Mouse (Mus musculus) layer of hippocampus, adult 8-10 months (tissue): ENCODE measurements at regions not wholly inside any gene's neighbourhood (a gene's known extent, or its start where the extent isn't known, plus 50 kb on each side); places are given as distances from the start of the nearest gene placed in this dataset.

Experiments used
- DNase-seq, 2 experiments: peaks; one replicate each; pipeline ENCODE4 v3.0.0; 2022; ENCODE audit warnings: low spot score in 2 of 2

DNA sequence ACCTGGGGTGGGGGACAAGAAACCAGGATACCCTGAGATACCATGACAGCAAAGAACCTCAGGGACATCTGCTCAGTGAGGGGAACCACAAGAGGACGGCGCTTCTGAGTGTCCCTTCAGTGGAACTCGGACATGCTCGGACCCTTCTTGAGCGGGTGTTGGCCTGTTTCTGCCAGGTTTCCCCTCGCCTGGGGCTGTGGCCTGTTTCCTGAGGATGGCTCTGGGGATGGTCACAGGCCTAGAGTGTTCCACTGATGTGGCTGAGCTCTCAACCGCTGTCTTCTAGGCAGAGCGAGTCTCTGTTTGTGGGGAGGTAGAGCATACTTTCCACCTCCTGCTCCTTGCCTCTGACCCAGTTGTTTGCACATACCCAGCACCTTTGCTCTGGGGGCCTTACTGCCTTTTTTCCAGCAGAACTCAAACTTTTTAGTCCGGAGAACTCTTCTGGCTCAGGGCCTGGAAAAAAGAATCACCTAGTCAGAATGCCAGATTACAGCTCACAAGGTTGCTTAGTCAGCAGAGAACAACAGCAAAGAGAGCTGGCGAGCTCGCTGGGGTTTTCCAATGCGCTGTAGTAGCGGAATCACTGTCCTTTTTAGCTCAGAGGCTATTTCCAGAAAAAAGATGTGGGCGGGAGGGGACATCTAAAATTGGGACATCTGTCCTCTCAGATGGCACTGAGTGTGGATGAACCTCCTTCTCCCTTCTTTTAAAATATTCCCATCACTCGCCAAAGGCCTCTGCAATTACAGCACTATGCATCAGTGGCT is 65.3 kb downstream of the Med10 start:
- DNase-seq: peak; percentile 33 to 39

DNA sequence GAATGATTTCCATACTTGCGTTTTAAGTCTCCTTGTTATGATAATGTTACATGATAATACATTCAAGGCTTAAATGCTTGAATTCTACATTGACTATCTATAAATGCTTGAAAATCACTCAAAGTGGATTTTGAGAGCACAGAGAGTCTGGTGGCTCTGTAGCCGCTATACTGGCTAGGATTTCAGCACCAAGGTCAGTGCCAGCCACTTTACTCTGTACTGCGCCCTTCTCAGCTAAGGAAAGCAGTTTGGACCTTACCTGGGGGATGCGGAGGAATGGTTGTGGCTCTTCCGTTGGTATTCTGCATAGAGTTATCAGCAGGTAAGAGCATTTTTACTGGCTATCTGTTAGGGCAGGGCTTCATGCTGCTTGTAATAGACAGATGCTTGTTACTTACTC is 94.3 kb downstream of the Med10 start:
- no peak for DNase-seq

DNA sequence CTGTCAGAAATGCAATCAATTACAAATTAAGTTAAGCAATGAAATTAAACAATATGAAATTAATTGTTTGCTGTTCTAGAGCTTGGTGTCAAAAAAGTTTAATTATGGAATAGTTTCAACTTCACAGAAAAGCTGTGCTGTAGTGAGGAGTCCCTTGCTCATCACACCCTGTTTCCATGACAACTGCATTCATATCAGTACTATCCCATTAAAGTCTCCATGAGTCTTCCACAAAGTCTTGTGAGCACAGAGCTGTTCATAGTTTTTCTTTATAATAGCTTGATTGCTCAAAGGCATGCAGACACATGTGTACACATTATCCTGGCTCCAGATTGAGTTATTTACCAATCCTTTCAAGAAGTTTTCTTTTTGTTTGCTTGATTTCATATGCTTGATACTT is 98.9 kb downstream of the Med10 start:
- no peak for DNase-seq

DNA sequence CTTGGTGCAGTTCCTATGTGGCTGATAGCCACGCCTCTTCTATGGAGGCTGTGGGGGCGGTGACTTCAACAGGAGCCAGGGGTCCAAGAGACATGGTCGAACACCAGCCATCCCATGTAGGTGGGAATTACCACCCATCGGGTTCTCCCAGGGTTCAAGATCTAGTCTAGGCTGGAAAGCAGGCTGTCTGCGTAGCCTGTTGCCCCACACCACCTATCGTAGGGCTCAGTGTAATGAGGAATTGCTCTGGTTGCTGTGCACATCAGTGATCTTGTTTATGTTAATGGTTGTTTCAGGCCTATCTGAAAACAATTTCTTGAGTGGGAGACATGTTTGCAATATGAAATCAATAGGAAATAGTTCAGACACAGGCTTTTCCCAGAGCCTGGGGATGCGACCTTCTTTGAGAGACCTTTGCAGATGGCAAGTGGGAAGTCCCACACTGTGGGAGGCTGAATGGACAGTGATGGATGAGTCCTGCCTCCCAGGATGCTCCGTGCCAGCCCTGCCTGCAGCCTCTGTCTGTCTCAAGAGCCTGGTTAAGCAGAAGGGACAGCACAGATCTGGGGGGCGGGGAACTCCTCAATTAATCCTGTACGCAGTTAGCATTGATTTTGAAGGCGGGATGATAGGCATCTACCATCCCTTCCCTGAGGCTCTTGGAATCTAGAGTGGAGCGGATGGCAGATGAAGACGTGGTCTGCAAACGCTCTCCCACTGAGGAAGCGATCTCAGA is 104.8 kb downstream of the Med10 start:
- DNase-seq: no peak

DNA sequence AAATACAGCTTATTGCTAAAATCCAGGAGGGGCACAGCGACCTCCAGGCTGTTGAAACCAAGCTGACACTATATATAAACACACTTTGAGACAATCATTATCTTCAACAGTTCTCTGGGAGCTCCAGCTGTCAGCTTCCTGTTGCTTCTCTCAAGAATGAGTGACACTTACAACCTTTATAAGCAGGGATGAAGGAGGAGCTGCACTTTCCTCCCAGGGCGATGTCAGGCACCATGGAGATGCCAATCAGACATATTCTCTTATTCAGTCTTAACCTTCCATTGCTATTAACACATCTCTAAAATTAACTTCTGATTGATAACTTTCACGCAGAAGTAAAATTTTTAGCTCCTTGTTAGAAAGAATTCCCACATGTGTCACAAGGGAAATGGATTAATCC is 113.6 kb downstream of the Med10 start:
- no peak for DNase-seq

DNA sequence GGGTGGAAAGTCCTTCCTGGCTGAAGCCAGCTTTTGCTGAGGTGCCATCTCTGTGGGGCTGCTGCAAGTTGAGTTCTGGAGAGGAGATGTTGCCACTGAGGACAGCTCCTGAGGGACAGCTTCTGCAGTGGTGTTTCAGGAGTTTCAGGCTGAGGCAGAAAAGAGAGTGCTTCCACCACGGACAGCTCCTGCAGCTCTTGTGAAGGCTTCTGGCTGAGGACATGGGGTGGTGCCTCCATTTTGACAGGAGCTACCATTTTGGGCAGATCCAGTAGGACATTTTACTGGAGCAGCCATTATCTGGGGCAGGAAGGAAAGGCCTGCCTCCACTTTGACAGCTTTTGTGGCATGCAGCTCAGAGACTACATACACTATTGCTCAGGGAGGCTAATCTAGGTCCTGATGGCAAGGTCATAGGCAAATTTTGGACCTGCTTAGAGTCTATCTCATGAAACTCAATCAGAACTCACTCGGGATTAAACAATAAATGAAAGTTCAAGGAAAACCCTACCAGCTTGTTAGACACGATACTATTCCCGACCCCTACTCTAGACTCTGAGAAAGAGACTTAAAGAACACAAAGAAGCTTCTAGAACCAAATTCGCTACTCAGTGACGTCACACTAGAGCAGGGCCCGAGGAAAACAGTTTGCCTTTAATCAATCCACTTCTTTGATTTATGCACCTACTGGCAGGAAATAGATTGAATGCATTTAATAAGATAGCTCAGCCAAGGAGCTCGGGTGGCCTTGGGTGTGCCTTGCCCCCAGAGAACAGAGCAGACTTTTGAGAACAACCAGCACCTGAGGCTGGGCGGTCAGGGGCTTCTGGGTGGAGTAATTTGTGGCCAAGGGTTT is 130.7 kb downstream of the Med10 start:
- DNase-seq: no peak

DNA sequence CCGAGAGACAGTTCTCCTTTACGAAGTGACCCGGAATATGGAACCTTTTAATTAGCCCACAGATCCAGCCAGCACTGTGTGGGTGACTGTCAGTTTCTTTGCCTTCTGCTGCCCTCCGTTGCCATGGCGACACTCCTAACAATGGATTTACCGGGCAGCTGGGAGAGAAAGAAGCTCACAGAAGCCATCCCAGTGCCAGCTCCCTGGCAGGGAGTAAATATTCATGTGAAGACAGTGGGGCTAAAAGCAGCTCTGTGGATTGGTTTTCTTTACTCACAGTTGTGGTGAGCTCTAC is 131.3 kb downstream of the Med10 start:
- peak; percentile 82 to 87 for DNase-seq

DNA sequence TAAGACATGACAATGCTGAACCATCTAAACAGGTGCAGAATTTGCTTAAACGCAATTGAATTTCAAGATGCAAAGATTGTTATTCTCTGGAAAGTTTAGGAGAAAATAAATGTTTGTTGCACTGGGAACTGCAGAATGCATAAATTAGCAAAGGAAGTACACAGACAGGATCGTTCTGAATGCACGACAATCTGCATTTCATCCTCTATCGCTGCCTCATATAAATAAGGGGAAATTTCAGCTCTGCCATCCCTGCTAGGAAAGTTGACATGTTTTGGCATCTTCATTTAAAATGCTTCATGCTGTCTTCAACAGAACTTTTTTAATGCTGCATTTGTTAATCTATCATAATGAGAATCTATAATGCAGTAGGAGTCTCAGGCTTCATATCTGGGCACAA is 137.6 kb downstream of the Med10 start:
- DNase-seq: no peak

DNA sequence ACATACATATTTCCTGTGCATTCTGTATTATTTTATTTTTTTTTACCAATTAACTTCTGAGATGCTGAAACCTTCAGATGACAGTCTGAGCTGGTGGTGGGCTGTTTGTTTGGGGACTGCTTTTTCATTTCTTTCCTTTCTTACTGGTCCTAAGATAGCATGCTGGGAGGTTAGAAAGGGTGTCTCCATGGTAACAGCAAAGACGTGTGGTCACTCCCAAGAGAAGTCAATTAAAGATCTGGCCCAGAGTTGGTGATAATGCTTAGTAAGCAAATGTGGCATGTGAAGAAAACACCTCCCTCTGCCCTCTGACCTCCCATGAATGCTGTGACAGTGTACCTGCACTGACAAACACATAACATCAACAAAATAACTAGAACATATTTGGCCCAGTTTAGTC is 142.5 kb downstream of the Med10 start:
- DNase-seq: no peak

DNA sequence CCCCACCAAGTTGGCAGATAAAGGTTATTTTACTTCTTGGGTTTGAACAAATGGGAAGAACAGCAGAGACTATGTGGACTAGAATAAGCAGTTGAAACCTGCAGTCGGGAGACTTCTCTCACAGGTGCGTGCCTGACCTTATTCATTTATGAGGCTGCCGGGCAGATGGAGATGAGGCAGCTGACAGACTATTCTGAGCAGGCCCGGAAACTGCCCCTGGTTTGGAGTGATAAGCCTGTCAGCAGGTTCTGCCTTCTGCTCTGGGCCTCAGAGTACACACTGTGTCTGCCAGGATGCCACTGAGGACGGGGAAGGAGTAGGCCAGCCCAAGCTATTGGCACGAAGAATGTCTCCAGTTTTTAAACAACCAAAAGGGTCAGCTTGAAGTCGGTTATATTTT is 144.4 kb downstream of the Med10 start:
- DNase-seq: peak; percentile 7 to 12

DNA sequence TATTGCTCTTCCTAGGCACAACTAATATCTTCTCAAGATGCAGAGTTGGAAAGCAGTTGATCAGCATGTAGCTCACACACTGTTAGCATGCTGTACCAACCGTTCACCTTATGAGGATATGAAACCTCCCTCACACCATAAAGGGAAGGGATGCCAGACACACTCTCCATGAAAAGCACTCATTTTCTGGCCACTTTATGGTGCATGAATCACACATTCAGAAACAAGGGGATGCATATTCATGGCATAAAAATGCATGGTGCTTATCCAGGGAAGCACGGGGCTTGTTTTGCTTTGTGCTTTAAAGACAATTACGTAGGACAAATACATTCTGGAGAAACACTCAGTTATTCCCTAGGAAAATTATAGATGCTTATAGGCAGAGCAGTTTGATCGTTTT is 149.9 kb downstream of the Med10 start:
- no peak for DNase-seq

DNA sequence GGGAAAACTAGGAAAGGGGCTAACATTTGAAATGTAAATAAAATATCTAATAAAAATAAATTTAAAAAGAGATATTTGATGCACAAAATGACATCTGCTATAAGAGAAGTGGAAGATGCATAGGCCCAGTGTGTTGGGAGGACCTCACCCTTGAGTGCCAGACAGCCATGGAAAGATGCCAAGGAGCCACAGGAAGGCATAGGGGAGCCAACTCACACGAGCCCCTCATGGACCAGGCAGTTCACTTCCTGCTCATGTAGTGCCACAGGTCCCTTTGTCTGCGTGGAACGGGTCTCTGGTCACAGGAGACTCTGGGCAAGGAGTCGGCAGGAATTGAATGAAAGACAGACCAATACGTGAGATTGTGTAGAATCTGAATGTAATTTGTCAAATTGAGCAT is 152.0 kb downstream of the Med10 start:
- no peak for DNase-seq

DNA sequence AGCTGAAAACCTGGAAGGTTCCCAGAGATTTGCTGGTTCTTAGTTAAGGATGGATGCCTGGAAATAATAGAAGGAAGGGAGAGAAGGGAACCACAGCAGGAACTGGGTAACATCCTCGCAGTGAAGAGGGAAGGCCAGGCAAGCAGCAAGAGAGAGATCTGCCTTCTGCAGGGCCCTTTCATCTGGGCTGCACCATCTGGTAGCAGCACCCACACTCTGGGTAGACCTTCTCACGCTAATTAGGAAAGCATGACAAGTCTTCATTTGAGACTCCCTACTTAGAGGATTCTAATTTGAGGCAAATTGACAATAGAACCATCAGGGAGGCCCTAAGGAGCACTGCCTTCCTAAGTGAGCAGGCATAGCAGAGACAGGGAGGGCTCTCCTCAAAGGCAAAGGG is 153.3 kb downstream of the Med10 start:
- peak; percentile 35 to 50 for DNase-seq

DNA sequence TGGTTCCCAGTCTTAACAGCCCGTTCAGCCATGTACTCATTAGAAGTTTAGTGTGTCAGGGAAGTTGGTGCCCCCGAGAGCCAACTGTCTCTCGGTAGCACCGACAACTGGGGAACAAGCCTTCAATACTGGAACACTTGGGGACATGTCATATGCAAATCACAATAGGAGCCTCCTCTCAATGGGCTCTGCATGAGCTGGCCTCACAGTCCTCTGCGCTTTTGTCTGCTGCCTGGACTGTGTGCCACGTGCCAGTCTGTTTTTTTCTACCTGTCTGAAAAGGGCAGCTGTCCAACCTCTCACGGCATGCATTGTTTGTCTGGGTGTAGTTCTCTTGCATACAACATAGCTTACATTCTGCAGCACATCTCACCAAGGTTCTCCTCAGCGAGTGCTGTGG is 161.7 kb downstream of the Med10 start:
- DNase-seq: no peak

DNA sequence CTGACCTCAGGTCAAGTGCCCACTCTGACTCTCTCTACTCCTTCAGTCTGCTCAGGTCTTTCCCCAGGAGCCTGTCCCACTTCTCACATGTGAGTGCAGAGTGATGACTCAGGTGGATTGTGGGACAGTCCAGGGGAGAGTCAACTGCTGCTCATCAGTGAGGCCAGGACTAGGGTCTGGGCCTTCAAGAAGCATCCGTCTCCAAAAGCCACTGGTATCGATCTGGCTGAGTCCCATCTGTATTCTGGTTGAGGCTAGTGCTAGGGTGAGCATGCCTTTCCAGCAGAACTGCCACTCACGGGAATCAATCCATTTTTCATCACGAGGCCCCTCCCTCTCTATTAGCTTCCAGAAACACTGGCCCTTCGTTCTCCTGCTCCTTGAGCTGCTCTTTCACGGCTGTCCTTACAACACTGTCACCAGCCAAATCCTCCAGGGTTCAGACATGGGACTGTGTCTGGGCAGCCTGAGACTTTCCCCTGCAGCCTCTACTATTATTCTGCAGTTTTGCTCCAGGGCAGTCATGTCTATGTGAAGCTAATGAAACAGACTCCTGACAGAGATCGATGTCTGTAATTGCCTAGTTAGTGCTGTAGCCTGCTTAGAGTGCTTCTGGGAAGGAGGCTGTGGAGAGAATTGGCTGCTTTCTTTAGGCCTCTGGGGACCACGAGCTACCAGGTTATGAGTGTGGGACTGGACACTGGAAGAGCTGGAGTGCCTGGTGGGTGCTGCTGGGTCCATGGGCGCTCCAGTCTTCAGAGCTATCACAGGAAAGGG is 169.3 kb downstream of the Med10 start:
- DNase-seq: no peak

DNA sequence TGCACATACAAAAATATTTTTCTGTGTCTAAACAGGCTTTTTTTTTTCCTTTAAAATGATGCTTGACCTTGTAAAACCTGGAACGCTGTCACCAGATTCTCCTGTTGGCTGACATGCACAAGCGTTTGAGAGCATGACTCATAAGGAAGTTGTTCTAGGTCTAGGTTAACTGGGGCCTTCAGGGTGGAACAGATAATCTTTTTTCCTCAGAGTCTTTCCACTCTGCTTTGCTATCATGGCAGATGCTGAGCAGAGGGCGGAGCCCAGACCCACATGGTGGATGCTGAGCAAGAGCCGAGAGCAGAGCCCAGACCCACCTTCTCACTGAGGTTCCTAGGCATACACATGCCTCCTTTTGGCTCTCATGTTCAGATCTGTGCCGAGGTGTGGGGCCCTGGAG is 172.6 kb downstream of the Med10 start:
- no peak for DNase-seq

DNA sequence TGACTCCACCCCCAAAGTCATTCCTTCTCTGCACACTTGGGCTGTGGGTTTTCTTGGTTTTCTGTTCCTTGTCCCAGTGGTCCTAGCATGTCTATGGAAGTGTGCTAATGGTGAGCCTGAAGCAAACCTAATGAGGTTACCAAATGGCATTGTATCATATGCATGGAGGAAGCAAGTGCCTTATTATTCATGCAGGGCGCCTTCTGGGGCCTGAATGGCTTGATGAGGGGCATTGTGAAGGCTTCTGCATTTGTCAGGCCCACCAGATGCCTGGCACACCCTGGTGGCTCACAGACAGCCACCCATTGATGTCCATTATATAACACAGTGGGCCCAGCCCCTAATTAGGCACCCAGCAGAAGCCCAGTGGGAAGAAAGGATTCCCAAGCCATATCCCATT is 182.0 kb downstream of the Med10 start:
- DNase-seq: no peak

DNA sequence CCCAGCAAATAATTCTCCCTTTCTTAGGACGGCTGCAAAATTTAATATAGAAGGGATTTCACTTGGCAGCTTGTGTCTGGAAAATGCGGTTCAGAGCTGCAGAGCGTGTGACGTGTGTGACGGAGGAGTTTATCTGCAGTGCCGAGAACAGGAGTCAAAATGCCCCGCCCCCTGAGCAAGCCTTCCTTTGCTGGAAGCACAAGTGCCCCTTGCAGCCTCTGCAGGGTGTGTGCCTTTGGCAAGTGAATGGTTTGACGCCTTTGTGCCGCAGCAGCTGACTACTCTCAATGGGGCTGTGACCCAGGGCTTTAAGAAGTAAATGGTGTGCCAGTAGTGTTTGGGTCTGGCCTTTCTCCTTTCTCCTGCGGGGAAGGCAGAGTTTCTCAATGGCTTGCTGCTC is 185.0 kb downstream of the Med10 start:
- DNase-seq: peak in 1 of 2 experiments; percentile 13

DNA sequence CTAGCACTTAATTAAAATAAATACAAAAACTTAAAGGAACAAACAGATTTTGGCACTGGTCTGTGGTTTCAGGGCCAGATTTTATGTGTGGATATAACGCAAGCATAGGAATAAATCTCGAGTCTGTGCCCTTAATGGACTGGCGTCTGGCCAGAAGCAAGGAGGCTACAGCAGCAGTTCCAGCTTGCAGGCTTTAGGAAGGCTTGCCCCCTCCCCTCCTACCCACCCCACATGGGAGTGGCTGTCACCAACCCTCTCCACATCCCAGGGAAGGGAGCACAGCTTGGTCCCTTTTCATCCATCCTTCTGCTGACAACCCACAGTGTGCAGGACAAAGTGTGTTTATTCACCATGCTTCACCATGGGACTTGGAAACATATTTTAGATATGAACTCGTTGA is 186.1 kb downstream of the Med10 start:
- no peak for DNase-seq

DNA sequence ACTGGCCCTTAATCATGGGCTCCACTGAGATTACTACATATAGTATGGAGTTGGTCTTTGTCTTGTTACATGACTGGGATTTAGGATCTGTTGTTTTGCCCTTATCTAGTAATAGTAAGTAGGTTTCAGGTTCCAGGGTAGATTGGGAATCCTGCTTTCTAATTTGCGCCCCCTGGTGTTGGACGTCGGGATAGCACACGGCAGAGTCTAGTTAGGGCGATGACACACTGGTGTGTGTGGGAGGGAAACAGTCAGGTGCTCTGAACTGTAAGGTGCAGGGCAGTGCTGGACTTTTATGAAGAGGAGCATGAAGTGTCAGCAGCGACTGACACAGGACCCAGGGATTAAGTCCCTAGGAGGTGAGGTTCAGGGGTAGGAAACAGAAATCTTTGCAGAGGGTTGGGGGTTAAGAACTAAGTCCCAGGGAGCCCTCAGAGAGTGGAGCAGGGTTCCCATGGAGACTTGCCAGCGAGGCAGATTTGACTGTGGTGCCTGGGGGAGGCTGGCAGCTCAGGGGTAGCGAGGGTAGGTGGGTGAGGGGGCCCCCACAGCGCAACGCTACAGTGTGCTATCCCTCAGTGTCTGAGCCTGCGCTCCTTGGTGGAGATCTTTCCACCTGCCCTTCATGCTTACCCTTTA is 189.2 kb downstream of the Med10 start:
- DNase-seq: peak; percentile 43 to 65

DNA sequence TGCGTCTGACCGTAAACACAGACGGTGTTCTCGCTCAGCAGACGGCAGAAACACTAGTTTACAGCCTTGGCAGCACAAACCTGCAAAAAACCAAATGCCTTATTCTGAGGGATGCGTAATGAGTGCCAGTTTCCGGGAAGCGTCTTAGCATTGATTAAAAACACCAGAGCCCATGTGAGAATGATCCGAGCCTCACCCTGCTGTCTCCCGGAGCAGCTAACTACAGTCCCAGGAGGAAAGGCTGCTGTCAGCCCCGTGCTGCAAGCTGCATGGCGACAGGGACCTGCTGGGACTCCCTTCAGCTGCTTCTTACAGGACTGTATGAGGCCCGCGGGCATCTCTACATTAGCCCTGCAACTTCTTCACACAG is 189.7 kb downstream of the Med10 start:
- peak; percentile 39 to 56 for DNase-seq
